In genomic region chr7:102310821-102311220, GRCm38 (mm10) we compare ENCODE assay signal across 9 mouse cellular contexts.
"Had no signal": no experiment of that assay in that cellular context is flagged by ENCODE, and none has a peak within 500 bp of the region (broad histone marks: within the 10 kb centered on the region; RNA-seq: fewer than 3 reads in every experiment).

No protein-coding gene starts in this region.

- DNase-seq: kidney, adult 18-20 months; left cerebral cortex, postnatal 4 days; liver, embryonic 13.5 days; lung, adult 2 months; lung, postnatal 14 days; lung, postnatal 4 days; midbrain, embryonic 14.5 days; thymus, adult 2 months; thymus, postnatal 14 days had no signal
